Mouse (Mus musculus): Measurements from ENCODE around the gene Sult5a1.

GRCm38 (mm10) chr8:123117744-123118143 lies 40.4 kb downstream of the Sult5a1 start:
- TF ChIP-seq CTCF (IDR thresholded peaks at IDR 0.05; ENCODE audit: low read depth, low read length) (no peak), POLR2A (IDR thresholded peaks at IDR 0.05; ENCODE audit: extremely low read depth, insufficient read depth, low read length) (no peak)

Data from liver, adult 2 months (tissue).